Mouse (Mus musculus) fat pad, adult 2 months (tissue): ENCODE data around the gene Arf4.

ENCODE experiments used
- DNase-seq: peaks from one replicate; pipeline ENCODE4 v3.0.0-alpha.2; 2011; ENCODE audit warnings: low read depth, low spot score; ENCODE audit errors: extremely low read depth

The Arf4 gene

DNA sequence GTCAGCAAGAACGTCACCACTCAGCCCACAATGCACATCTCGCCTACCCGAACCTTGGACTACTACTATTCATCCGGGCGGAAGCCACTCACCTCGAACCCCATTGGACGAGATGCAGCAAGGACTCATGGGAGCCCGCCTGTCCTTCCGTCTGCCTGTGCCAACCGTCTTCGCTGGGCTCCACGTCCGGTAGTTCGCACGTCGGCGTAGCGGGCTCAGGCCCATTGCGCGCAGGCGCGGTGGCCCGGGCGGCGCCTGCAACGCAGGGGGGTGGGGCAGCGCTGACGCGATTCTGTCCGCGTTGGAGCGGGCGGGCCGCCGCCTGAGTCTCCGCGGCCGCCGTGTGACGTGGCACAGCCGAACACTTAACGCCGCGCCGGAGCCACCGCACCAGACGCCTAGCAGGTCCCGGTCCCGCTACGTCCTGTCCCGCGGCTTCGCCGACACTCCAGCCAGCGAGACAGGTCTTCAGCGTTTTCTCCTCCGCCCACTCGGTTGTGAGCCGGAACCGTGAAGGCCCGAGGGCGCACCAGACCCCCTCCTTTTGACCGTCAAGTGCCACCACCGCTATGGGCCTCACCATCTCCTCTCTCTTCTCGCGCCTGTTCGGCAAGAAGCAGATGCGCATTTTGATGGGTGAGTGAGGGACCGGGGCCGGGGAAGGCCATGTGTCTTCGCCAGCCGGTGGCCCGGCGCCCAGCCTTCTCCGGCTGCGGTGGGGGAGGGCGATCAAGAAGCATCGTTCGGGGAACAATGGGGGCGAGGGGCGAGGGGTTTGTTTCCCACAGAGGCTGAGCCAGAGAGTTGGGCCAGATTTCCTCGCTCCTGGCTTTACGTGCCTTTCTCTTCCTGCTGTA is at the start of gene Arf4:
Gene Arf4 (plus strand): TSS at position 224 of the 857 bp plus-strand sequence.
- DNase-seq, result peak; percentile 91

DNA sequence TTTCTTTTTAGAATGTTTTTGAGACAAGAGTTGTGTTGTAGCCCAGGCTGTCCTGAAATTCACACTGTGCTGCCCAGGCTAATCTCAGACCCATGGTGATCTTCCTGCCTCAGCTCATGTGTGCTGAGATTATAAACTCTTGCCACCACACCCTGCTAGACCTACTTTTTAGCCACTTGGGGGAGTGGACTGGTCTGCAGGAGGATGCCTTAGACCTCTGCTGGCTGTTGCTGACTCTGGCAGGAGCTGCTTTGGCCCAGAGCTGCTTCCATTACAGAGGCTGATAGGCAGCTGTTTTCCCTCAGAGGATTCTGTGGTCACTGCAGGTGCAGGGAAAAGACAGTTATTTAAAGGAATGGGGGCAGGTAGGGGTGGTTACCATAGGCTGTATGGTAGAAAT is 46.5 kb upstream of the Arf4 start:
- DNase-seq, result no peak

DNA sequence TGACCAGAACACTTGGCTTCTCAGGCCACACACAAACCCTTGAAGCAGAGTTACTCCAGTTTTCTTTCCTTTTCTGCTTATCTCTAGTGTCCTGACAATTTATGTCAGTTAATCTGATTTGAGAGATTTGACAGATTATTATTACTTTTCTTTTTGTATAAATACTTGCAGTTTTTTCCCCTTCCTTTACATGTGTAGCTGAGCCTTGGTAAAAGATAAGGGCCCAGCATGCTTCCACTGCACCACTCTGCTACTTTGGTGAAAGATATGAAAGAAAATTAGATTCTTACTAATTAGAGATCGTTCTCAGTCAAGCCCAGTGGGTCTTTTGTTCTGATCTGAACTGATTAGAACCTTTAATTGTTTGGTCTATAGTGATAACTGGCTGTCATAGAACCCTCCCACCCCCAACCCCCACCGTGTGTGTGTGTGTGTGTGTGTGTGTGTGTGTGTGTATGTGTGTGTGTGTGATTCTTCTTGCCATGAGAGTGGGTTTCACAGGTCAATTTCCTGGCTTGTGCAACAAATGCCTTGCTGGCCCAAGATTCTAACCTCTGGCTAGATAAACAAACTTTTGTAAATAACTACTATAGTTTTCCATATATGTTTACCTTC is 44.5 kb upstream of the Arf4 start:
- DNase-seq, result no peak

DNA sequence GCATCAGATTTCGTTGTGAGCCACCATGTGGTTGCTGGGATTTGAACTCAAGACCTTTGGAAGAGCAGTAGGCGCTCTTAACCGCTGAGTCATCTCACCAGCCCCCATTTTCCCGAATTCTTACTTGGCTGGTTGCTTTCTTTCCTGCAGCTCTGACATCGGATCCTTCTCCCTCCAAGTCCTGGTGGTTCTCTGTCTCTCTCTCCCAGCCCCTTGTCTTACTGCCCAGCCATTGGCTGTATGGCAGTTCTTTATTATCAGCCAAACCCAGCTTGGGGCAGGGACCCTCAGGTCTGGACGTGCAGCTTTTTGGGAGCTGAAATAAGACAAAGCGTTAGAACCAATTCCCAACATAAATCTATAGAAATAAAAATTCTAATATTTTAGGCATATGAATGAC is 42.7 kb upstream of the Arf4 start:
- no peak for DNase-seq

DNA sequence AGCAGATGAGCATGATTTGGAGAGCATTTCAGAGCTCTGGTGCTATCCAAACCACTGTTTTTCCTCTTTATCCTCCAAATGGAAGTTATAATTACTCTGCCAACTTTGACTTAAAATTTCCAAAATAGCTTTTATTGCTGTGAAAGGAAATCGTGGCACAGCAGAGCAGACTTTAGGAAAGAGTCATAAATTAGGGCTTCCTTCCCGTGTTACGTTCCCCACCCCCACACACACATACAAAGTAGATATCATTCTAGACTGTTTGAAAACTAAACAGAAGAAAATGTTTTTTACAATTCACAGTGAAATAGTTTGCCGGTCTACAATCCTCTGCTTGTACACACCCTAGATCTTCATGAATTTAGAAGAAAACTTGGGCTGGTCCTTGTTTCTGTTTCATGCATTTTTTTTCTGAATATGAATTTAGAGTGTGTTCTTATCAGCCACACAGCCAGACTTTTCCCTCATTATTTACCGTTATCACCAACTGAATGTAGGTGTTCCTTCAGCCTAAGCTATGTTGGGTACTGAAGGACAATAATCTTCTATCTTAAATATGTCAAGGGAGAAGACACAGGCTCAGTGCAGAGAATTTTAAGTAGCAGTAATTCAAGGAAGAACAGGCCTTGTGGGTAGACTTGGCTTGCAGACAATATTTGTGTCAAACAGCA is 42.0 kb upstream of the Arf4 start:
- DNase-seq, result no peak

DNA sequence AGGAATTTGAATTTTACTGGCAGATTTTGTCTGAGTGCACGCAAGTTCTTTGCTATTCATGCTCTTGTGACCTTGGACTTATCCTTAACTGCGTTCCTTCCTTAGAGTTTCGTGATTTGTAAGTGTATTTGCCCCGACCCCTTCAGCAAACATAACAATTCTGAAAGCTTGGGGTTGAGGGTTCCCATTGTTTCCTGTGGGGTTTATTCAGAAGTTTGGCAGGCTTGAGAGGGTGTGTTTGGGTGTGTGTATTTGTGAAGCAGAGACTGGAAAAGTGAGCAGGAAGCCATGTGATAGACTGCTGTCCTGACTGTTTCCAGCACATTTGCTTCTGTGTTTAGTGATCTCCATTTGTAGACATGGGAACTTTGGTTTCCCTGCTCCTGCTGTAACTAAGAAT is 32.5 kb upstream of the Arf4 start:
- no peak for DNase-seq

DNA sequence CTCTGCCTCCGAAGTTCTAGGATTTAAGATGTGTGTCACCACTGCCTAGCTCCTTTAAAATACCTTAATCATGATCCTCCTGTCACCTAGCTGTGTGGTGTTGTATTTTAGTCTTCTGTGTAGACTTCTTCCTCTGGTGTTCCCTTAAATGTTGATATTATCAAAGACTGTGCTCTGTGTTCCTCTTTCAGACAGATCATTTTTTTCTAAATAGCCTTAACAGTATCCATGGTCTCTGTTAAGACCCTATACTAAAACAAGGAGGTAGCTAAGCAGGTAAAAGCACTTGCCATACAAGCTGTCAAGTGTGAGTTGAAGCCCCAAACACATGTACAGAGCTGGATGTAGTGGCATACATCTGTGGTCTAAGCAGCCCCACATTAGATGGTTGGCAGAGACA is 28.2 kb upstream of the Arf4 start:
- DNase-seq, result no peak

DNA sequence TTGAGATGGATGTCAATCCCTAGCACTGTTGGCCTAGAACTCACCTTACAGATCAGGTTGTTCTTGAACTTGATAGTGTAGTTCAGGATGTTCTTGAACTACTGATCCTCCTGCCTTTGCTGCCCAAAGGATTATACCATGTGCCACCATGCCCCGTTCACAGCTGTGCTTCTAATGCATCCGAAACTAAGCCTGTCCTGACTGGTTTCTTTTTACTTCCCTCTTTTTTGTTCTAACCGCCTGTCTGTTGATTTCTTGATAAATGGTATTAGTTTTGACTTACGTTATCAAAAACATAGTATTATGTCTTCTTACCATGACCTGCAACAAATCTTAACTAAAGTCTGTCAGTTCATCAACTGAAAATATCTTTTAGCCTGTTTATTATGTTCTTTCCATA is 27.2 kb upstream of the Arf4 start:
- no peak for DNase-seq

DNA sequence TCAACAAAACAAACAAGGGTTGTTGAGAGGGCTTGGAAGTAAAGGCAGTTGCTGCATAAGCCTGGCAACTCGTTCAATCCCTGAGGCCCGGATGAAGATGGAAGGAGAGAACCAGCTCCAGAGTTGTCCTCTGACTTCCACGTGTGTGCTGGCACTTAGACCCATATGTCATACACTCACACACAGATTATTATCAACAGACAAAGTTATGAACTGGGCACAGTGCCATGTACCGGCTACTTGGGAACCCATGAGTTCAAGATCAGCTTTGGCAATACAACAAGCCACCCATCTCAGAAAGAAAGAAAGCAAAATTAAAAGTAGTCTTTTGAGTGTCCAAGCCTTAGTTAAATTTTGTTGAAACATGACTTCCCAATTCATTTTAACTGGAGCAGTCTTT is 12.6 kb upstream of the Arf4 start:
- DNase-seq, result no peak

DNA sequence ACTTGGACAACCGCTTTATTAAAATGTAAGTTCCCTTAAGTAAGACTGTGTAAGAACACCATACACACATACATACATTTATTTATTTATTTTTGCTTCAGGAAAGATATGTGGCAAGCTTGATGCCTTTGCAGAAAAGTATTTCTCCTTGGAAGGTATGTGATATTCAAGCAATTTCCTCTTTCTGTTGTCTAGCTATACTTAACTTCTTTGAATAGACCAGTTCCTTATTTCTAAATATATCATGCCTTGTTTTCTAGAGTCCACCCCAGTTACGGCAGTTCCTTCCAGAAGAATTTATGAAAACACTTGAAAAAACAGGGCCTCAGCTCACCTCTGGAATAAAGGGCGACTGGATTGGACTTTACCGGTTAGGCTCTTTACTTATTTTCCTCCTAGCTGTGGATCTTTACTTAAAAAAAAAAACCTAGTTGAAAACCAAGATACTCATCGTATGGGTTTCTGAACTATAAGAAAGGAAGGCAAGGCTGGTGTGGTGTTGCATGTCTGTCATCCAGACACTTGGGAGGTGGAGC is 11.2 kb upstream of the Arf4 start:
- no peak for DNase-seq

DNA sequence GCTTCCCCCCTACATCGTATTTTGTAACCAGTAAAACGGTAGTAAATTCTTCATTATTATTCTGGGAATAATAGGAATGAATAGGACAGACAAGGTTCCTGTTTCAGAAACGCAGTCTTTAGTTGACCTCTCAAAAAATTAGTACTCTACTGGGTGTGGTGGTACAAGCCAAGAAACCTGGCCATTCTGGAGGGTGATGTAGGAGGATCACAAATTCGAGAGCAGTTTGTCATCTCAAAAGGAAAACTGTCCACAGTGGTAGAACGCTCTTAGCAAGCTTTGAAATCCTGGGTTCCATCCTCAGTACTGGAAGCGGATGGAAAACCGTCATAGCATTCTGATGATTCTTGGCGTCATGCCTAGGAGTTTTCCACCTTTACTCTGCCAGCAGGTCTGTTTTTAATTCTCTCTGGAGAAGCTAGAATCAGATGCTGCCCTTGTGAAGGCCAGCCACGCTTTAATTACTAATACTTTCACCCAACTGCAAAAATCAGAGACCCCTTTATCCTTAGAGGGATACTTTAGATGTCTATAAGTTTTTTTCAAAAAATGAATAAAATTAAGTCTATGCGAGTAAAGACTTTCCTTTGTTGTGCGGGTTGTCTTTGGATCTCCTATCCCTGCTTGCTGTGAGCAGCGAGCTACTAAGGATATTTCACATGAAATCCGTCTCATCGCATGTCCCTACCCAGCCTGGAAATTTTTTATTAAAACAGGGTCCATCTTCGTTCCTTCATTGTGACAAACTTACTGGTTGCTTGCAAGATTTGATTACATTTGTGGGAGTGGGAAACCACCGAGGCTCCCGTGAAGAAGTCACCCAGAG is 636 bp upstream of the Arf4 start:
- no peak for DNase-seq

DNA sequence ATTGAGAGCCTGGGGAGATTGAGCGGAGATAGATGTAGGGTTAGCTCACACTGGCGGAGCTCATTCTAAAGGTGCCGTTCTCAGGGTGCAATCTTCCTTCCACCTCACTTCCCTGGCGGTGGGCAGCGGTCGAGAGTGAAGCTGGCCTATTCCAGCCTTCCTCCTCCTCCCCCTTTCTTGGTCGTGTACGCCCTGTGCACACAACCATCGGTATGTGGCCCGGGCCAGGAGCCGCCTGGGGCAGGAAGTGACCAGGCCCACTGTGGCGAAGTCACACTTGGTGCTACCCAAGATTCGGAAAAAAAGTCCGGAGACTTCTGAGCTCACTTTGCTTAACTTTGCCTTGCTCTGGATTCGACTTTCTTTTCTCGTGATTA is 822 bp downstream of the Arf4 start:
- no peak for DNase-seq

DNA sequence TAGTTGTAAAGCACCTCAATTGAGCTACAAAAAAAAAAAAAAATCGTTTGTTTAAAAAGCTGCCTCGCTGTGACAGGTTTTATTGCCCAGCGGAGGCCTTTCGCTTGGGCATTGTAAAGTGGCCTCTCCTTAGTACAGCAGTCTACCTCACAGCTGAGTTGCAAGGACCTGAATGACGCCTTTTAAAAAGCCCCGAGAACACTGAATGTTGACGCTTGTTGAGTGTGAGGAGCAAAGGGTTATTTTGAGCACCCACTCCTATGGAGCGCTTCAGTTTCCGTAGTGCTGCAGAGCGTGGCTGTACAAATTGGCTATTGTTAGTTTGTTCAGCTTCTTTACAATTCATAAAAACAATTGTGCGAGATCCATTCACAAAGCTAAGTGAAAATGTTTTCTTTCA is 1.4 kb downstream of the Arf4 start:
- no peak for DNase-seq

DNA sequence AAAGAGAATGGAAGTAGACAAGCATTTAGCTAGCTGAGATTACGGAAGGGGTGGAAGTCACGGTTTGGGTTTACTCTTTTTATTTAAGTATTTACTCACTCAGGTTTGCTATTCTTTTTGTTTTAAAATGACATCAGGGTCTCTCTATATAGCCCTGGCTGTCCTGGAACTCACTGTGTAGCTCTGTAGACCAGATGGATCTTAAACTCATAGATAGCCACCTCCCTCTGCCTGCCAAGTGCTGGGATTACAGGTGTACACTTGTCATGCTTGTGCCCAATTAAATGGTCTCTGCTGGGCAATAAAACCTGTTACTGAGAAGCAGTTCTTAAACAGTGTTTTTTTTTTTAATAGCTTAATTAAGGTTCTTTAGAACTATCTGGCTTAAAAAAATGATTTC is 2.1 kb downstream of the Arf4 start:
- DNase-seq, result no peak

DNA sequence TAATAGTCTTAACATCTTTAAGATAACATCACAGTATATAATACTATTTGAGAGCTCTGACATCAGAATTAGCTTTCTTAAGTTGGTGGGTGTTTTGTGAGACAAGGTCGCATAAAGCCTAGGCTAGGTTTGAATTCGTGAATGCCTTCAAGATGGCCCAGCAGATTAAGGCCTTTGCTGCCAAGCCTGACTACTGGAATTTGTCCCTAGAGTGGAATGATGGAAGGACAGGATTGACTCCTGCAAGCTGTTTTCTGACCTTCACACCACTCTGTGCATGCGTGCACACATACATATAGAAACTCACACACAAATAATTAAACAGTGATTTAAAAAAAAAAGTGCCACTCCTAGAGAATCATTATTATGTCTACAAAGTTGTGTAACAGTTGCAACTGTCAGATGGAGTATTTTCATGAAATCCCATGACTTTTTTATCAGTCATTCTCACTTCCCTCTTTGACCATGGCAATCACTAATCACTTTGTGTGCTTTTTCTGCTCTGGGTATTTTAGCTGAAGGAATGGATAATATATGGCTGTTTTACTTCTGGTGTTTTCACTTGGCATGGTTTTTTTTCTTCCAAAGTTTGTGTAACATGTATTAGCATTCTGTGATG is 5.2 kb downstream of the Arf4 start:
- no peak for DNase-seq

DNA sequence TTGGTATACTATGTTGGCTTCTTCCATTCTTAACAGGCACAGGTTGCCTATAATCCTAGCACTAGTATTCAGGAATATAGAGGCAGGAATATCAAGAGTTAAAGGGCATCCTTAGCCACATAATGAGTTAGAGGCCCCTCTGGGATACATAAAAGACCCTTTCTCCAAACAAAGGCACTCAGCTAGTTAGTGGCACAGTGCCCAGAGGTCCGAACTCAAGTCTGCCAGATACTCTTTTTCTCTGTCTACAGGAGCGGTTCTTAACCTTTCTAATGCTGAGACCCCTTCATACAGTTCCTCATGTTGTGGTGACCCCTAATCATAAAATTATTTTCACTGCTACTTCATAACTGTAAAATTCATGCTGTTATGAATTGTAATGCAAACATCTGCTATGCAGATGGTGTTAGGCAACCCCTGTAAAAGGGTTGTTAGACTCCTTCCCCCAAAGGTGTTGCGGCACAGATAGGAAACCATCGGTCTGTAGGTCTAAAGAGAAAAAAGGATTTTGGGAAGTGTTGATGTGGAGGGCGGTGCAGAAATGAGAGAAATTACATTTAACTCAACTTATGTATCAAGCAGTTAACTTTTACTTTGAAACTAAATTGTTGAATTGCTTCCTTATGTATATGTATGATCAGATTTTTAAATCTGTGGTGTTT is 8.2 kb downstream of the Arf4 start:
- no peak for DNase-seq

DNA sequence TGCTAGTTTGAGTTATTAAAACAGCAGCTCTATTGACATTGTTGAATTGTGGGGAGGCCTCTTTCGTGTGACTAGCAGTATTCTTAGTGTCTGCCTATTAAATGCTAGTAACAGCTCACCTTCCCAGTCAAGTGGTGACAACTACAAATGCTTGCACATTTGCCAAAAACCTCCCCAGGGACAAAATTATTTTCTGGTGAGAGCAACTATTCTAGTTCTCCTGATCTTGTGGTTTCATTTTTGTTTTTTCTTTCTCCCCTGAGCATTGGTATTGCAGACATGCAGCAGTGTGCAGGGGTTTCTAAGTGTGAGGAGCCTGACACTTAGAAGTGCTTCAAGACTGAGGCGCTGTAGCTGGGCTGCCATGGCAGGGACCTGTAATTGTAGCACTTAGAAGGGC is 9.9 kb downstream of the Arf4 start:
- no peak for DNase-seq

DNA sequence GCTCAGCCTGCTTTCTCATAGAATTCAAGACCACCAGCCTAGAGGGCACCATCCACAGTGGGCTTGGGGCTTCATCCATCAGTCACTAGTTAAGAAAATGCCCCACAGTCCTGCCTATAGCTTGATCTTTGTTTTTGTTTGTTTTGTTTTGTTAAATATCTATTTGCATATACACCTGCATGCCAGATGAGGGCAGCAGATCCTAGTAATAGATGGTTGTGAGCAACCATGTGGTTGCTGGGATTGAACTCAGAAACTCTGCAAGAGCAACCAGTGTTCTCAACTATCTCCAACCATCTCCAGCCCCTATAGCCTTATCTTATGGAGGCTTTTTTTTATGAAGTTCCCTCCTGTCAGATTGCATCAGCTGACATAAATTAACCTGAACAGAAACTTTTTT is 14.0 kb downstream of the Arf4 start:
- no peak for DNase-seq

DNA sequence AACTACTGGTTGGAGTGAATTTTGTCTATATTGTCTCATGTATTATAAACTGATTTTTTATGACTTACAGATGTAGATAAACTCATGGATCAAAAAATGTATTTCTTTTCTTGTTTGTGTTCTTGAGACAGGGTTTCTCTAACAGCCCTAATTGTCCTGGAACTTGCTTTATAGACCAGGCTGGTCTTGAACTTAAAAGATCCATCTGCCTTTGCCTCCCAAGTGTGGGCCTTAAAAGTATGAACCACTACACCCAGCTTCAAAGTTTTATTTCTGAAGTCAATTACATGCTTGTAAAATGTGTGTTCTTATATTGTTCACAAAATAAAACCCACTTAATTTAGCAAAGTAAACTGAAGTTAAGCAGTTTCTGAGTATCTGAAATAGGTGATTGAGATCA is 20.3 kb downstream of the Arf4 start:
- no peak for DNase-seq

DNA sequence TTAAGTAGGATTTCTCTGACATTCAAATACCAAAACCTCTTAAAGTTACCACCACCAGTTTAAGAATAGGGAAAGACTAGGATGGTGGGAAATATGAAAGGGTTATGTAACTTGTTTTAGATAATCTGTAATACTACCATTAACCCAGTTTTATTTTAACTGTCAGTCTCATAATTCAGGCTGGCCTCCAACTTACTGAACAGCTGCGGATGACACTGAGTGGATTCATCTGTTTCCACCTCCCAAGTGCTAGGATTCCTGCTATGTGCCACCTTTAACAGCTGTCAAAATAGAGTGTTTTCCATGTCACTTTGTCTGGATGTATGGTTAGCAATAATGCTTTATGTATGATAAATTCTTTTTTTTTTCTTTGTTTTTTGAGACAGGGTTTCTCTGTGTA is 22.4 kb downstream of the Arf4 start:
- DNase-seq, result no peak
